Mouse (Mus musculus) ZHBTc4 (cell line): ENCODE measurements at regions not wholly inside any gene's neighbourhood (a gene's known extent, or its start where the extent isn't known, plus 50 kb on each side); places are given as distances from the start of the nearest gene placed in this dataset.

Source experiments
- DNase-seq: peaks from one replicate; pipeline ENCODE4 v3.0.0-alpha.2; 2011; ENCODE audit warnings: low read depth, low spot score

DNA sequence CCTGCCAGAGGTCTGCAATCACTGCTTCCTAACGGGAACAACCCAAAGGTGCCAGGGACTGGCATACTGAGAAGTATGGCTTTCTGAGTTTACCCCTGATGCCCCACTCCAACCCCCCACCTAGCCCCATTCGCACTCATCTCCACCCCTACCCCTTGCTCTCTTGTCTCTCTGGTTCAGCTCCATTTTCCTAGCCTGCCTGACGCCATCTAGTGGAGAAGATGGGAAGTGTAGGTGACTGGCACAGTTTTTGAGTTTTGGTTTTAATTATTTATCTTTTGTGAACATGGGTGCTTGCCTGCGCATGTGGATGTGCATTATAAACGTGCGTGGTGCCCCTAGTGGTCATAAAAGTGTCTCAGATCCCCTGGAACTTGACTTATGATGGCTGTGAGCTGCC, 352.3 kb upstream of the Hs6st1 start:
- DNase-seq, result peak; percentile 57

- DNase-seq, result no peak
Measured at GRCm38 (mm10) chr1:35717166-35717565, 351.0 kb upstream of the Hs6st1 start.

- DNase-seq, result no peak
Measured at GRCm38 (mm10) chr1:35717659-35718058, 350.5 kb upstream of the Hs6st1 start.

DNA sequence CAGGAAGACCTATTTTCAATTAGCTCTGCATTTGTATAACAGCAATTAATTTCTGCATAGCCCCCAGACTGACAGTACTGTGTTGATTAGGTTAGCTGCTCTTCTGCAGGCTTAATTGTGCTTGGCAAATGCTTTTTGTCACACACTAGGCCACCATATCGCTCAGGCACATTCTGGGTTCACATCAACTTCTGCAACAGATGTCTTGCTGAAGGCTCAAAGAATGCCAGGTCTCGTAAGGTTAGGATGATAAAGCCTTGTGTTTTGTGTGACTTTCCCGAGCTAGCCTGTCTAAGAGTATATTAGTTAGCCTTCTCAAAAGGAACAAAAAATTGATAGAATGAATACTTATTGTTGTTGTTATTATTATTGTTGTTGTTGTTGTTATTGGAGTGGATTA, 348.1 kb upstream of the Hs6st1 start:
- no peak for DNase-seq

DNA sequence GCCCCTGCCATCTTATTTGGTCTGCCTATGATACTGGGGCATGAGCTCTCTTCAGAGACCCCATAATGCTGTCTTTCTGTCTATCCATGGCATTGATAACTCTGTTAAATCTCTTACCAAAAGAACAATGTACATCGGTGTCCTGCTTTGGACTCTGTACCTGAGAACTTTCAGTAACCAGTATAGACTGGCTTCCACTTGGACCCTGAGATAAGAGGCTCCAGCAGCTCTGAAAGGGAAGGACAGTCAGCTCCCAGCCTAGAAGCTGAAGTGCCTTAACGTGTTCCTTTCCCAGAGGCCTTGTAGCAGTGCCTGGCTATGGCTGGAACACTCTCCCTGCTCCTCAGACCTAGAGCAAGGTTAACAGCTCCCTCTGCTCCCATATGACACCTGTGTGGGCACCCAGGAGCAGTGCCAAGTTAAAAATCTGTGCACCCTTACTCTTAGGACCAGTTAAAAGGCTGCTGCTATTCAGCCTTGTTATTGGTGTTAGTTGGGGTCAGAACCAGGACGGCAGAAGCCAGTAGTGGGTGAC, 343.8 kb upstream of the Hs6st1 start:
- DNase-seq, result no peak

DNA sequence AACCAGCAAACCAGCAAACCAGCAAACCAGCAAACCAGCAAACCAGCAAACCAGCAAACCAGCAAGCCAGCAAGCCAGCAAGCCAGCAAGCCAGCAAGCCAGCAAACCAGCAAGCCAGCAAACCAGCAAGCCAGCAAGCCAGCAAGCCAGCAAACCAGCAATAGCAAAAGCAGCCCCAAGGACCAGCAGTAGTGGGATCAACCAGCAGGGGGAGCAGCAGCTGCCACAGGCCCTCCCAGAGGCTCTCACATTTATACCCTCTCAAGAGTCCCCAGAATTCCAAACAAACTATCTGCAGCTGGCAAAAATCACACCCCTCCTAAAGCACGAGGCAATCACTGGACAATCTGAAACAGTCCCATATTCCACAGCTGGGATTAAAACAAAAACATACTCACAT, 341.6 kb upstream of the Hs6st1 start:
- DNase-seq, result peak; percentile 80

DNA sequence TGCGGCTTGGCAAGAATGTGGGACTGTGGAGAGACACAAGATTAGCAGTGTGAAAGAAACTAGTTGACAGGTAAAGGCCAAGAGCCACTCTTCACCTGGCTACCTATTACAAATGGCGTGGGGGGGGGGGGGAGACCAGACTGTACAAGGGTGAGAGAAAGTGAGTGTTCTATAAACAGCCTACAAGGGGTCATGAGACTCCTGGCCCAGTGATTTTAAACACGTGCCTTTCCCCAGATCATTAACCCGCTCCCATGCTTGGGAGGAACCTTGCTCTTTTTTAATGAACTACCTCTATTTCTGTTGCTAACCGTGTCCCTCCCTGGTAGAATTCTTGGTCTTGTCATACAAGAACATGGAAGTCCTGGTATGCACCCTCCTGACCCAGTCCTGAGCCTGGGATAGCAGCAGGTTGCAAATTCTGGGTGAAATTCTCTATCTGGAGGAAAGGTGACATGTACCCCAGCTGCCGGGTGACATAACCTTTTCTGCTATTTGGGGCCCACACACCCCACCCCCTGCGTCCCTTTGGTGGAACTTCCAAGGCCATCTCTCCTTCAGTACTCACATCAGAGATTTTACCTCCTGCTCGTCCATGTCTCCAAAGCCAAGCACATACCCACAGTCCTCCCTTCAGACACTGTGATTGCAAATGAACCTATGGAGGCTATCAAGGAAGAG, 340.8 kb upstream of the Hs6st1 start:
- DNase-seq, result no peak

DNA sequence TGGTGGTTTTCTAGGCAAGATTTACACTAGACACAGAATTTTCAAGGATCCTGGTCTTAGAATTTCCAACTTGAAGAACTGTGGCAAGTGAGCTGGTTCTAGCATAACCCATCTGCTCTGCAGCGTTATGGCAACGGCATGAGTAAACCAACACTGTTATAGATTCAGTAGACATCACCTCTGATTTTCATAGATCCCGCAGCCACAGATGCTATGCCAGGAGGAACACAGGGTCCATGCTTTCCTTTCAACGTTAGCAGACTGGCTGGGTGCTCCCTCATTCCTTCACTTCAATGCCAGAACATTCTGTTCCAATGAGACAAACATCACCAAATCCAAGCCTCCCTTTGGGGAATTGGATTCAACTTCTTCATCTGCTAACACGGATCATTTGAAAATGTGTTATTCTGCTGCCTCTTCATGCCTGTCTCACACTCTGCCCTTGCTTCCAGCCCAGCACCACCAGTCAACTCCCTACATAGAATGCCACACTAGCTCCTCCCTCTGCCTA, 338.4 kb upstream of the Hs6st1 start:
- no peak for DNase-seq

- no peak for DNase-seq
Measured at GRCm38 (mm10) chr1:35730309-35730708, 337.9 kb upstream of the Hs6st1 start.

DNA sequence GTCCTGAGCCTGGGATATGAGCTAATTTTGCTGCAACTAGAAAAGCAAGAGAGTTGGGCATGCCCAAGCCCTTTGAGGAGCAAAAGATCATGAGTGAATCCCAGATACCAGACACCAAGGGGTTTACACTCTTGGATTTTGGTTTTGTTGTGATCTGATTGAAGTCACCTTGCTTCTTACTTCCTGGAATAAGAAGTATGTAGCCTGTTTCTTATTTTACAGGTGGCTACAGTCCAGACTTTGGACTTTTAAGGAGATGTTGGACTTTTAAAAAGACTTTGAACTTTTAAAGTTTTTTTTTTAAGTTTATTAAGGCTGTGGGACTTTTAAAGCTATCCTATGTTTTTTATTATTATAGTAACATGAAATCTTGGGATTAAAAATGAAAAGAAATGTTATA, 332.0 kb upstream of the Hs6st1 start:
- no peak for DNase-seq

GRCm38 (mm10) chr1:35749603-35750002, 318.6 kb upstream of the Hs6st1 start:
- DNase-seq, result peak; percentile 41

GRCm38 (mm10) chr1:35750092-35750521, 318.1 kb upstream of the Hs6st1 start:
- DNase-seq, result peak; percentile 90

DNA sequence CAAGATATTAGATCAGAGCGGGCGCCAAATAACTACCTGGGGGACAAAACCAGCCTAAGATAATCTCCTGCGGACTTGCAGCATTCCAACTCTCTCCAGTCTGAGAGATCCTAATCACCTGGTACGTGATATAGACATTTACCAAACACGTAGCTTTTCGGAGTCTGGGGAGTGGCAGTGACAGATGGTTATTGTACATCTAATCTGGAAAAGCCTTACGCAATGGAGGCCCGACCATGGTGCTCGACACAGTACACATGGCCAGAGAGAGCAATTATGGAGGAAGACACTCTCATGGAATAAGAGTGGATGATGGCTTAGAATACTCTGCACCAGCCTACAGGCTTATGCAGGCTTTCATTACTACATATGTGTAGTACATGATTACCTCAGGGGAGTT, 315.6 kb upstream of the Hs6st1 start:
- DNase-seq, result no peak

DNA sequence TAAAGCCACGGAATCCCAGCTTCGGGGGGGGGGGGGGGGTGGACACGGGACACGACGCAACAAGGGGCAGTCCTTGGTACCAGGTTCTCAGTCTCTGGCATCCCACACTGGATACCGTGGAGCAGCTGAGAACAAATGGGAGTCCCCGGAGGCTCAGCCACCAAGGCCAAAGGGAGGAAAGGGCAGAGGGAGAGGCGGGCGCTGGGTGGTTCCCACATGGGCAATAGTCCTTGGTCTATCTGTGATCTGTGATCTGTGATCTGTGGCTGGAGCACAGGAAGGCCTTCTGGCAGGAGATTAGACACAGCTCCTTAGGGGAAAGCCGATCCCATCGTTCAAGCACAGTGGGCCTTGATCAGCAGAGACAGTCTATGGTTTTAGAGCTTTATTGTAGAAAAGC, 314.0 kb upstream of the Hs6st1 start:
- DNase-seq, result no peak

DNA sequence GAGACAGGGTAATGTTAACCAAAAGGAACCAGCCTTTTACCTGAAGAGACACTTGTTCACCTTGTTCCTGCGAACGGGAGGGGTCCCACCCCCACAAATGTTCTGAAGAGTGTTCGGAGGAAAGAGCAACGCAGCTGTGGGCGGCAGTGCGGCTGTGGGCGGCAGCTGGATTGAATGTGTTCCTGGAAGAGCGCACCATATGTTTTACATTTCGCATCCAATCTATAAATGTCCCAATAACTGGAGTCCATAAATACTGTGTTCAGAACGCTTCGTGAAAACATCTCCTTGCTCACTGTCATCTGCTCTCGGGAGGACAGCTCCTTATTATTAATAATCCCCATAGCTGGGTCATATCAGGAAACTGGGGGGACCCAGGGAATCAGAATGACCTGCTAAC, 309.2 kb upstream of the Hs6st1 start:
- DNase-seq, result no peak

- no peak for DNase-seq
Measured at GRCm38 (mm10) chr1:35759600-35759999, 308.6 kb upstream of the Hs6st1 start.

DNA sequence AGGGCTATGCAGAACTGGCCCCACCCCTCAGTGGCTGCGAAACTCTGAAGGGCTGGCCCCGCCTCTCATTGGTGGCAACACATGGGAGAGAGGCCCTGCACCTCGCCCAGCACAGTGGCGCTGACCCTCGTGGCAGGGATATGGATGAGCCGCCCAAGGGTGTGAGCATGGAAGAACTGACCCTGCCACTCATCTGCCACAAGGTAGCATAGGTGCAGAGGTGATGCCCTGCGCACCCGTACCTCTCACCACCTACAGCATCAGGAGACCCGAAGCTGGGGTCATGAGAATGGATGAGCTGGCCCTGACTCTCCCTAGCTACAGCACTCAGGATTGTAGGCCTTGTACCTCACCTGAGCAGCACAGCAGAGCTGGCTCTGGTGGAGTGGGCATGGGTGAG, 305.1 kb upstream of the Hs6st1 start:
- DNase-seq, result no peak

DNA sequence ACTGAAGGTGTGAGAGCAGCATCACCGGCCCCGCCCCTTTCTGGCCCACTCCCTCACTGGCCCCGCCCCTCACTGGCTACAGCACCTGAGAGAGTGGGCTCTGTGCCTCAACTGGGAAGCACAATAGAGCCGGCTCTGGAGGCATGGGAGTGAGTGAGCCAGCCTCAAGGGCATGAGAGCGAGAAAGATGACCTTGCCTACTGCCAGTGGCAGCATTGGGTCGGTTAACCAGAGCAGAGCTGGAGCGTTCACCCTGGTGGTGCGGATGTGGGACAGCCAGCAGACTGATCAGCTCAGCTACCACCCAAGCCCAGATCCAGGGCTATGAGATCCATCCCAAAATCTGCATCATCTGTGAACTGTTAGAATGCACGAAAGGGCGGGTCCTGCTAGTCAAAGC, 304.7 kb upstream of the Hs6st1 start:
- peak; percentile 68 for DNase-seq

DNA sequence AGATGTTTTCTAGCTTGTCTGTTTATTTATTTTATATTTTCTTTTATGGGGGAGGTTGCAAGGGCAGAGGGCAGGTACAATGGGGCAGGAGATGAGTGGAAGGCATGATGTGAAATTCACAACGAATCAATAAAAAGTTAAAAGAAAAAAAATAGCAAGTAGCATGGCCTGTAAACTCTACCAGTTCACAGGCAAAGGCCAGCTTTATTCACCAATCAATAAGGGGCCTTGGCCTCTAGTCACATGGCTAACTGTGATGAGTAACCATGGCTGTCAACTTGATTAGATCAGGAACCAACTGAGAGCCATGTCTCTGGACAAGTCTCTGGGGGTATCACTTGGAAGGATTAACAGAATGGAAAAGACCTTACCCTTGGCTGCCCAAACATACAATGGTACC, 304.1 kb upstream of the Hs6st1 start:
- no peak for DNase-seq

- DNase-seq, result peak; percentile 59
Measured at GRCm38 (mm10) chr1:35765692-35766091, 302.5 kb upstream of the Hs6st1 start.

- DNase-seq, result no peak
Measured at GRCm38 (mm10) chr1:35766271-35766670, 301.9 kb upstream of the Hs6st1 start.

DNA sequence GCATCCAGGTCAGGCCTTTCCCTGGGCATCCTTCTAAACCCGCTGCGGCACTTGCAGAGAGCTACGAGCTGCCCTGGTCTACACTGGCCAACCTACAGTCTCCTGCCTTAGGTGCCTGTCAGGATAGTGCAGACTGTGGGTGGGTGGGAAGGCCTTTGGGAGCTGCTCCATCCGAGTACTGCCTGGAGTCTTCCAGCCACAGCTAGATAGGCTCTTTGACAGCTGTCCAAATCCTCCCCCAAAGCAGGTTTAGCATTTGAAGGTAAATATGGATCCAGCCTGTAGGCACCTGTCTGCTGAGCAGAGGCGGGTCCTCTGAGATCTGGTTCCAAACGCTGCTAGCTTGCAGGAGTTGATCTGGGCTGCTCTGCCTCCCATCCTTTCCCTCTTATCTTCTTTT, 295.6 kb upstream of the Hs6st1 start:
- no peak for DNase-seq

GRCm38 (mm10) chr1:35774566-35774965, 293.6 kb upstream of the Hs6st1 start:
- DNase-seq, result no peak

DNA sequence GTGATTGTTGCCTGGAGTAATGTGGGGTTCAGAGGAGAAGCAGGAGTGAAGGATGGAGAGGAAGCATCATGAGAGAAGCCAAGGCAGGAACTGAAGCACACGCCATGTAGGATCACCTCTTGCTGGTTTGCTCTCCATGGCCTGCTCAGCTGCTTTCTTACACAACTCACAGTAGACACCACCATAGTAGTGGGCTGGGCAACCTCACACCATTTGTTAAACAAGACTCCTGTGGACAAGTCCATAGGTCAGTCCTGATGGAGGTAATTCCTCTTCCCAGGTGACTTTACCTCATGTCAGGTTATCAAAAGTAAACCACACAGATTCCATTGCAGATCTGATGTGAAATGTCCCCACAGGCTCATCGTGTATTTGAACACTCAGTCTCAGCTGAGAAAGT, 285.5 kb upstream of the Hs6st1 start:
- no peak for DNase-seq
